ENCODE assay signal across 19 mouse cellular contexts in genomic region chr10:38439286-38439685, GRCm38 (mm10).
"Had no signal": no experiment of that assay in that cellular context is flagged by ENCODE, and none has a peak within 500 bp of the region (broad histone marks: within the 10 kb centered on the region; RNA-seq: fewer than 3 reads in every experiment).

No protein-coding gene starts in this region.

- H3K4me2 ChIP-seq: lung, embryonic 14.5 days; midbrain, embryonic 12.5 days; neural tube, embryonic 13.5 days; neural tube, embryonic 15.5 days had no signal

- DNase-seq: lung, adult 18-20 months; lung, embryonic 14.5 days; lung, postnatal 10 days; lung, postnatal 4 days; midbrain, embryonic 14.5 days; retina, postnatal 1 day; right cerebral cortex, adult 18-20 months; right cerebral cortex, postnatal 25 days; right cerebral cortex, postnatal 4 days; spleen, adult 18-20 months; thymus, adult 18-20 months; thymus, postnatal 25 days; thymus, postnatal 4 days had no signal

- ATAC-seq: midbrain, embryonic 16.5 days had no signal

- H3K36me3 ChIP-seq: midbrain, embryonic 10.5 days; midbrain, embryonic 12.5 days; neural tube, embryonic 13.5 days; neural tube, embryonic 15.5 days had no signal

- H3K27me3 ChIP-seq: midbrain, embryonic 12.5 days; neural tube, embryonic 13.5 days; neural tube, embryonic 15.5 days had no signal

- H3K4me3 ChIP-seq: midbrain, embryonic 10.5 days; midbrain, embryonic 12.5 days; myocyte; neural tube, embryonic 13.5 days; neural tube, embryonic 15.5 days had no signal

- H3K4me1 ChIP-seq: midbrain, embryonic 10.5 days; midbrain, embryonic 12.5 days; neural tube, embryonic 13.5 days; neural tube, embryonic 15.5 days had no signal

- H3K9ac ChIP-seq: lung, embryonic 14.5 days; midbrain, embryonic 12.5 days; neural tube, embryonic 13.5 days; neural tube, embryonic 15.5 days had no signal

- H3K27ac ChIP-seq: midbrain, embryonic 10.5 days; midbrain, embryonic 12.5 days; neural tube, embryonic 13.5 days; neural tube, embryonic 15.5 days had no signal

- H3K9me3 ChIP-seq: midbrain, embryonic 10.5 days; midbrain, embryonic 12.5 days; neural tube, embryonic 15.5 days had no signal
